Mouse (Mus musculus): ENCODE data around the gene Qdpr. TPM values are rescaled to one million over a fixed set of nuclear protein-coding genes. Genes with fewer than 3 reads are reported as not detected.
A peak's percentile ranks its signal among the peaks of the same experiment; 100 is the strongest.

Qdpr gene
- polyA plus RNA-seq, 1 experiment from 2014 or later: 111 TPM

- 89% methylated on average over 2 of the region's 2 CpGs for WGBS
- no peaks in the 10 kb centered on the region for H3K36me3 ChIP-seq
- H3K9ac ChIP-seq (replicated peaks): no peak overlapping the region
- no peaks in the 10 kb centered on the region for H3K27me3 ChIP-seq
- H3K27ac ChIP-seq (replicated peaks): no peak overlapping the region
- H3K4me3 ChIP-seq: no peak overlapping the region
- no peaks in the 10 kb centered on the region for H3K9me3 ChIP-seq
- no peak overlapping the region for H3K4me2 ChIP-seq (replicated peaks)
- no peaks in the 10 kb centered on the region; the same call in 1 of the 2 replicates for H3K4me1 ChIP-seq
- ATAC-seq (ENCODE audit: low FRiP score, low read depth): no peak
Observed at GRCm38 (mm10) chr5:45481125-45481524, 31.1 kb upstream of the Qdpr start.

- no peaks in the 10 kb centered on the region for H3K27me3 ChIP-seq
- no peak overlapping the region for H3K4me2 ChIP-seq (replicated peaks)
- H3K4me1 ChIP-seq: no peaks in the 10 kb centered on the region; the same call in 1 of the 2 replicates
- no peak overlapping the region for H3K9ac ChIP-seq (replicated peaks)
- WGBS: 91% methylated on average over 1 of the region's 1 CpGs
- H3K9me3 ChIP-seq: no peaks in the 10 kb centered on the region
- ATAC-seq (ENCODE audit: low FRiP score, low read depth): no peak
- H3K27ac ChIP-seq (replicated peaks): no peak overlapping the region
- no peak overlapping the region for H3K4me3 ChIP-seq
- H3K36me3 ChIP-seq: no peaks in the 10 kb centered on the region
Observed at GRCm38 (mm10) chr5:45480066-45480465, 30.0 kb upstream of the Qdpr start.

- WGBS: 87% methylated on average over 7 of the region's 7 CpGs
Observed at GRCm38 (mm10) chr5:45477601-45478000, 27.6 kb upstream of the Qdpr start.

GRCm38 (mm10) chr5:45476288-45476687 lies 26.3 kb upstream of the Qdpr start:
- H3K27me3 ChIP-seq: no peaks in the 10 kb centered on the region
- WGBS: 42% methylated on average over 6 of the region's 6 CpGs
- no peaks in the 10 kb centered on the region for H3K9me3 ChIP-seq
- H3K9ac ChIP-seq (replicated peaks): no peak overlapping the region
- no peak overlapping the region for H3K27ac ChIP-seq (replicated peaks)
- H3K36me3 ChIP-seq: no peaks in the 10 kb centered on the region
- H3K4me2 ChIP-seq (replicated peaks): no peak overlapping the region
- ATAC-seq (ENCODE audit: low FRiP score, low read depth): peak; percentile 49; the same call in 1 of the 2 replicates
- H3K4me1 ChIP-seq: no peaks in the 10 kb centered on the region; the same call in 1 of the 2 replicates
- no peak overlapping the region for H3K4me3 ChIP-seq

More at GRCm38 (mm10) chr5:45477601-45478000, 27.6 kb upstream of the Qdpr start:
- no peak for ATAC-seq (ENCODE audit: low FRiP score, low read depth)
- H3K4me2 ChIP-seq (replicated peaks): no peak overlapping the region
- H3K27ac ChIP-seq (replicated peaks): no peak overlapping the region
- H3K9me3 ChIP-seq: no peaks in the 10 kb centered on the region
- H3K4me3 ChIP-seq: no peak overlapping the region
- no peak overlapping the region for H3K9ac ChIP-seq (replicated peaks)
- H3K36me3 ChIP-seq: no peaks in the 10 kb centered on the region
- H3K4me1 ChIP-seq: no peaks in the 10 kb centered on the region; the same call in 1 of the 2 replicates
- H3K27me3 ChIP-seq: no peaks in the 10 kb centered on the region

- no peak overlapping the region for H3K9ac ChIP-seq (replicated peaks)
- H3K36me3 ChIP-seq: no peaks in the 10 kb centered on the region
- H3K27ac ChIP-seq (replicated peaks): no peak overlapping the region
- H3K4me1 ChIP-seq: no peaks in the 10 kb centered on the region; the same call in 1 of the 2 replicates
- no peaks in the 10 kb centered on the region for H3K27me3 ChIP-seq
- no peak overlapping the region for H3K4me2 ChIP-seq (replicated peaks)
- ATAC-seq (ENCODE audit: low FRiP score, low read depth): no peak
- H3K4me3 ChIP-seq: no peak overlapping the region
- 96% methylated on average over 5 of the region's 5 CpGs for WGBS
- H3K9me3 ChIP-seq: no peaks in the 10 kb centered on the region
Observed at GRCm38 (mm10) chr5:45475771-45476170, 25.7 kb upstream of the Qdpr start.

GRCm38 (mm10) chr5:45474758-45475157 lies 24.7 kb upstream of the Qdpr start:
- Histone ChIP-seq H3K9ac (replicated peaks) (no peak overlapping the region), H3K4me3 (no peak overlapping the region), H3K27me3 (no peaks in the 10 kb centered on the region), H3K4me2 (replicated peaks) (no peak overlapping the region), H3K27ac (replicated peaks) (no peak overlapping the region), H3K36me3 (no peaks in the 10 kb centered on the region), H3K9me3 (no peaks in the 10 kb centered on the region), H3K4me1 (no peaks in the 10 kb centered on the region; the same call in 1 of the 2 replicates)
- 76% methylated on average over 3 of the region's 4 CpGs for WGBS
- no peak for ATAC-seq (ENCODE audit: low FRiP score, low read depth)

GRCm38 (mm10) chr5:45474215-45474614 lies 24.2 kb upstream of the Qdpr start:
- Histone ChIP-seq H3K4me1 (no peaks in the 10 kb centered on the region; the same call in 1 of the 2 replicates), H3K27me3 (no peaks in the 10 kb centered on the region), H3K9me3 (no peaks in the 10 kb centered on the region), H3K36me3 (no peaks in the 10 kb centered on the region), H3K4me3 (no peak overlapping the region), H3K4me2 (replicated peaks) (no peak overlapping the region), H3K9ac (replicated peaks) (no peak overlapping the region), H3K27ac (replicated peaks) (no peak overlapping the region)
- 34% methylated on average over 6 of the region's 6 CpGs for WGBS
- ATAC-seq (ENCODE audit: low FRiP score, low read depth): 0 out of 2 replicates have a peak, but pooled peaks have one; percentile 38

GRCm38 (mm10) chr5:45473521-45473920 lies 23.5 kb upstream of the Qdpr start:
- WGBS: 94% methylated on average over 1 of the region's 1 CpGs

GRCm38 (mm10) chr5:45472880-45473450 lies 22.9 kb upstream of the Qdpr start:
- Histone ChIP-seq H3K9ac (replicated peaks) (0 out of 2 replicates have a peak overlapping the region, but pooled peaks have one; percentile 8), H3K27me3 (no peaks in the 10 kb centered on the region), H3K9me3 (no peaks in the 10 kb centered on the region), H3K4me1 (no peaks in the 10 kb centered on the region; the same call in 1 of the 2 replicates), H3K36me3 (no peaks in the 10 kb centered on the region), H3K4me3 (no peak overlapping the region), H3K4me2 (replicated peaks) (no peak overlapping the region), H3K27ac (replicated peaks) (no peak overlapping the region)
- no peak for ATAC-seq (ENCODE audit: low FRiP score, low read depth)
- WGBS: 68% methylated on average over 7 of the region's 7 CpGs

More at GRCm38 (mm10) chr5:45473521-45473920, 23.5 kb upstream of the Qdpr start:
- H3K4me3 ChIP-seq: no peak overlapping the region
- H3K36me3 ChIP-seq: no peaks in the 10 kb centered on the region
- no peak for ATAC-seq (ENCODE audit: low FRiP score, low read depth)
- H3K27me3 ChIP-seq: no peaks in the 10 kb centered on the region
- no peaks in the 10 kb centered on the region for H3K9me3 ChIP-seq
- H3K4me2 ChIP-seq (replicated peaks): no peak overlapping the region
- no peak overlapping the region for H3K9ac ChIP-seq (replicated peaks)
- H3K4me1 ChIP-seq: no peaks in the 10 kb centered on the region; the same call in 1 of the 2 replicates
- H3K27ac ChIP-seq (replicated peaks): no peak overlapping the region

- H3K9ac ChIP-seq (replicated peaks): no peak overlapping the region
- no peak overlapping the region for H3K4me2 ChIP-seq (replicated peaks)
- no peak for ATAC-seq (ENCODE audit: low FRiP score, low read depth)
- no peaks in the 10 kb centered on the region for H3K27me3 ChIP-seq
- no peak overlapping the region for H3K4me3 ChIP-seq
- H3K9me3 ChIP-seq: no peaks in the 10 kb centered on the region
- 45% methylated on average over 9 of the region's 9 CpGs for WGBS
- H3K4me1 ChIP-seq: 0 out of 2 replicates have a peak, but pooled peaks cover 3% of the 10 kb centered on the region
- no peaks in the 10 kb centered on the region for H3K36me3 ChIP-seq
- H3K27ac ChIP-seq (replicated peaks): no peak overlapping the region
Observed at GRCm38 (mm10) chr5:45454456-45454855, 4.4 kb upstream of the Qdpr start.

- no peak within 1 kb of the TSS for H3K4me2 ChIP-seq (replicated peaks)
- no peaks in the 10 kb centered on the region for H3K9me3 ChIP-seq
- 77% methylated on average over 6 of the region's 6 CpGs for WGBS
- H3K27ac ChIP-seq (replicated peaks): no peak within 1 kb of the TSS
- no peaks in the 10 kb centered on the region for H3K36me3 ChIP-seq
- H3K4me1 ChIP-seq: peaks cover 12% of the 10 kb centered on the region
- H3K27me3 ChIP-seq: no peaks in the 10 kb centered on the region
- no peak within 1 kb of the TSS for H3K9ac ChIP-seq (replicated peaks)
- no peak within 1 kb of the TSS for H3K4me3 ChIP-seq
- ATAC-seq (ENCODE audit: low FRiP score, low read depth): no peak
Observed at GRCm38 (mm10) chr5:45453451-45453850, 3.4 kb upstream of the Qdpr start, which contains the start of gene Clrn2. Gene Clrn2 (plus strand): TSS chr5:45453751.

GRCm38 (mm10) chr5:45449206-45449605 lies 830 bp downstream of the Qdpr start:
- H3K4me1 ChIP-seq: peaks cover 18% of the 10 kb centered on the region
- H3K27me3 ChIP-seq: no peaks in the 10 kb centered on the region
- H3K4me2 ChIP-seq (replicated peaks): peak overlapping the region; percentile 95
- H3K36me3 ChIP-seq: peaks cover 4% of the 10 kb centered on the region; the same call in 1 of the 2 replicates
- ATAC-seq (ENCODE audit: low FRiP score, low read depth): no peak
- H3K9ac ChIP-seq (replicated peaks): peak overlapping the region; percentile 72
- H3K4me3 ChIP-seq: peak overlapping the region; percentile 72
- H3K27ac ChIP-seq (replicated peaks): no peak overlapping the region
- no peaks in the 10 kb centered on the region for H3K9me3 ChIP-seq
- 3% methylated on average over 8 of the region's 8 CpGs for WGBS

Data from midbrain, embryonic 12.5 days (tissue).